Mouse (Mus musculus) ES-Bruce4 (cell line): ENCODE results near the gene Tst.

Experiments used
- CTCF ChIP-seq: IDR thresholded peaks from one replicate; pipeline ENCODE4 v1.8.1; 2011; ENCODE audit warnings: low read depth, low read length
- EP300 ChIP-seq: IDR thresholded peaks from 2 replicates; pipeline ENCODE4 v1.6.1; 2011; ENCODE audit warnings: low read depth, low read length; ENCODE audit not compliant: insufficient read depth
- POLR2A ChIP-seq: IDR thresholded peaks from one replicate; pipeline ENCODE4 v1.8.1; 2011; ENCODE audit warnings: low read length; ENCODE audit not compliant: insufficient read depth

- TF ChIP-seq CTCF, result no peak
- TF ChIP-seq EP300, result no peak
- TF ChIP-seq POLR2A, result no peak
Measured at GRCm38 (mm10) chr15:78390855-78391254, 14.9 kb downstream of the Tst start.
